Mouse (Mus musculus) c-Kit-positive CD71-negative TER-119-negative erythroid progenitor cells, embryonic 14.5 days (primary cell): Measurements from ENCODE around the gene Klk11.

Experiments used
- DNase-seq: peaks from one replicate; pipeline ENCODE4 v3.0.0-alpha.2; 2013; ENCODE audit warnings: low read depth

The Klk11 gene

DNA sequence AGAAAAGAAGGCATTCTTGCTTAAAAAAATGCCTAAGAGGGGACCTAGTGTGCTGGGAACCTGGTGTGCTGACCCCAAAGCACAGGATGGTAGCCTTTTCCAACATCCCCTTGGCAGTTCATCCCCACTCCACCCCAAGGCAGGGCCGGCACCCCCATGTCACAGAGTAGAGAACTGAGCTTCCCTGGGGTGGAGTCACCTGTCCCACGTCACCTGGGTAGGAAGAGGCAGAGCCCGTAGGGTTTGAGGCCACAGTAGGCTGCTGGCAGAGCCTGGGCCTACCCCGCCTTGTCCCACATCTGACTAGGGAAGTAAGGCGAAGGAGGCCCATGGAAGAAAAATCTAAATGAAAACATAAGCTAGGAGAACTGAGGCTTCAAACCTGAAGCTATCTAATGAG is at the start of gene Klk11:
Gene Klk11, plus strand, starts transcription at position 241 of the 400 bp plus-strand sequence.
- no peak for DNase-seq

- DNase-seq, result peak; percentile 8
Observed at GRCm38 (mm10) chr7:43747788-43748187, 26.6 kb upstream of the Klk11 start.

- no peak for DNase-seq
Observed at GRCm38 (mm10) chr7:43752806-43753205, 21.6 kb upstream of the Klk11 start.

DNA sequence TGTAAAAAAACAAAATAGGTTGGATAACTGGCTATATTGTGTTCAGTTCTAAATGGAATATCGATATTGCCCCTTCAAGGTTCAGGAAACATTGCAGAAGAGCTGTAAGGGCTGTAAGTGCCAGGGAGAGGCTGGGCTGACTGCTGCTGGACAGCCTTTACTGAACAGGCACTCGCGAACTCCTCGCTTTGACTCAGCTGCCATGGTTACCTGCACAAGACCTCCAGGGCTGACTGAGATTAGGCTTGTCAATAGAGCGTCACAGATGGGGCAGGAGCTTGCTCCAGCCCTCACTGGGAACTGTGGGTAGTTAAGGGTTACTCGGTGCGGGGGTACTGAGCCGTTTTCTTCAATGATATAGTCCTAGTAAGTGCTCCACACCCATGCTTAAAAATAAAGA is 7.9 kb upstream of the Klk11 start:
- no peak for DNase-seq

DNA sequence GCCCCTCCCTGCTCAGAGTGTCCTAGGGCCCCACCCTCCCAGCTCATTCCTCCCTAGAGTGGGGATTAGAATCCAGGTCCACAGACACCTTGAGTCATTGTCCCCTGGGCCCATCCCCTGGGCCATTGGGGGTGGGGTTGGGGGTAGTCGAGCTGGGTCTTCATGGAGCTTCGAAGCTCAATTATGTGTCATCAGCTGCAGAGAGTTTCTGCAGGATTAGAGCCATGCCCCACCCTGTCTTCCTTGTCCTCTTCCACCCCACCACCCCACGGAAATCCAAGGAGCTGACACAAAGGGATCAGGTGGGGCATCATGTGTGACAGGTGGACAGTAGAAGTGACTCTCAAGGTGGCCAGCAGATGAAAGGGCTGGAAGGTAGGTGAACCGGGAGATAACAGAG is 5.8 kb upstream of the Klk11 start, which contains the start of gene Klk12:
Gene Klk12, plus strand, starts transcription at position 301 of the 400 bp plus-strand sequence.
- DNase-seq, result no peak

DNA sequence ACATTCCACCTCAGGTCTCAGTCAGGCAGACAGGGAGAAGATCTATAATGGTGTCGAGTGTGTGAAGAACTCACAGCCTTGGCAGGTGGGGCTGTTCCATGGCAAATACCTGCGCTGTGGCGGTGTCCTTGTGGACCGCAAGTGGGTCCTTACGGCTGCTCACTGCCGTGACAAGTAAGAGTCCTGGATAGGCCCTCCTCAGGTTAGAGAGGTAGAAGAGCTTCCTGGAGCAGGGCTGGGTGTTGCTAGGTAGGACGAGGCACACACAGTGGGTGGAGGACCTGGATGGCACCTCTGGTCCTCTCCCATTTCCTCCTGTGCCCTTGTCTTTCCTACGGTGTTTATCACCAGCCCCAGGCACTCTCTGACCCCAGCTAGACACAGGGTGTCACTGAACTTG is 4.8 kb upstream of the Klk11 start:
- no peak for DNase-seq

- DNase-seq, result no peak
Observed at GRCm38 (mm10) chr7:43770701-43771100, 3.7 kb upstream of the Klk11 start.

GRCm38 (mm10) chr7:43771916-43772315 is 2.5 kb upstream of the Klk11 start:
- no peak for DNase-seq

DNA sequence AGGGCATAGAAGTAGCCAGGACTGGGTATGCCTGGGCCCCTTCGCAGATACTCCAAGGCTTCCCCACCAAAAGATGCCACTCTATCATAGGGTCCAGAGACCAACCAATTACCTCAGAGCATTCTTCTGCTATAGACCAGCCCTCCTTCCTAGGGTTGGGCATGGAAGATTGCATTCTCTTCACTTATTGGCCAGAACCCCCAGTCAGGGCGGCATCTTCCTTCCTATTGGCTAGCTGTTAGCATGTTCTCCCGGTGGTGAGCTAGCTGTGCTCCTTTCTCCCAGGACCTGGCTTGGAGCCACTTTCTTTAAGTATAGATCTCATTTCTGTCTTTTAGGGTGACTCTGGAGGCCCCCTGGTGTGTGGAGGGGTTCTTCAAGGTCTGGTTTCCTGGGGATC is 1.5 kb upstream of the Klk11 start:
- DNase-seq, result no peak

- no peak for DNase-seq
Observed at GRCm38 (mm10) chr7:43774802-43775201, 398 bp downstream of the Klk11 start.

- no peak for DNase-seq
Observed at GRCm38 (mm10) chr7:43775311-43776057, 1.1 kb downstream of the Klk11 start.

DNA sequence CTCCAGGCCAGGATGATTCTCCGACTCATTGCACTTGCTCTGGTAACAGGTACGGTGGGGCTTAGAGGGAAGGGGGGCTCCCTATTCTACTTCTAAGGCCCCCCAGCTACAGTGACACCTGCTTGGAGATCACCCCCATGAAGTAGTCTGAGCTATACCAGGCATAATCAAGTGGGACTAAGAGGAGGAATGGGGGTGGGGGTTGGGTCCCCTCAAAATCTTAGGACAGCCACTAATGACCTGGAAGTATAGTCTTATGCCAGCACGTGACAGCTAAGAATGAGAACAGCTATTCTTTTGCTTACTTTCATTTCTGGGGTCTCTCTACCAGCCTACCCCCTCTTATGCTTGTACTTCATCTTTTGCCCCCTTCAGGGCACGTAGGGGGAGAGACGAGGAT is 2.1 kb downstream of the Klk11 start:
- no peak for DNase-seq

DNA sequence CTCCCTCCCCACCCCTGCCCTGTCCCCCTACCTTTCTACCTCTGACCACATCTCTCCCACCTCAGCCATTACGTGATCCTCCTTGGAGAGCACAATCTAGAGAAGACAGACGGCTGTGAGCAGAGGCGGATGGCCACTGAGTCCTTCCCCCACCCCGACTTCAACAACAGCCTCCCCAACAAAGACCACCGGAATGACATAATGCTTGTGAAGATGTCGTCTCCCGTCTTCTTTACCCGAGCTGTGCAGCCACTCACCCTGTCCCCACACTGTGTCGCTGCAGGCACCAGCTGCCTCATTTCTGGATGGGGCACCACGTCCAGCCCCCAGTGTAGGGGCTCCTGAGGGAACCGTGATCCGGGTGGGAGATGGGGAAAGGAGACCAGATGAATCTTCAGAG is 3.0 kb downstream of the Klk11 start:
- no peak for DNase-seq

- no peak for DNase-seq
Observed at GRCm38 (mm10) chr7:43778176-43778970, 4.0 kb downstream of the Klk11 start.

DNA sequence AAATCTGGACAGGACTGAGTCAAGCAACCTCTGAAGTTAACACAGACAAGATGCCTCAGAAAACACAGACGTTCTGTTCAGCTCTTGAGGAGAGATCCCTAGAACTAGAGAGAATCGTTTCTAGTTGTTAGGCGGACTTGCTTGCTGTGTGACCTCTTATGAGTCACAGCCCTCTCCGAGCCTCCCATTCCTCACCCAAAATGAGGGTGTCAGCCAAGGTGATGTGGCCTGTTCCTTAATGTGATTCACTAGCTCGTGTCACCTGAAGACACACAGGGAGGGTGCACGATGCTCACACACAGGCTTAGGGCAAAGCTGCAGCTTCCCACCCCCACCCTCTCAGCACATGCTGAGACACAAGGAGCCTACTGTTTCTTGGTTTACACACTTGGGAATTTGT is 5.8 kb downstream of the Klk11 start:
- no peak for DNase-seq

- no peak for DNase-seq
Observed at GRCm38 (mm10) chr7:43780746-43781145, 6.3 kb downstream of the Klk11 start, which contains the start of gene Klk10. Klk10 (plus strand) TSS chr7:43781035.

- DNase-seq, result no peak
Observed at GRCm38 (mm10) chr7:43781541-43781940, 7.1 kb downstream of the Klk11 start.

DNA sequence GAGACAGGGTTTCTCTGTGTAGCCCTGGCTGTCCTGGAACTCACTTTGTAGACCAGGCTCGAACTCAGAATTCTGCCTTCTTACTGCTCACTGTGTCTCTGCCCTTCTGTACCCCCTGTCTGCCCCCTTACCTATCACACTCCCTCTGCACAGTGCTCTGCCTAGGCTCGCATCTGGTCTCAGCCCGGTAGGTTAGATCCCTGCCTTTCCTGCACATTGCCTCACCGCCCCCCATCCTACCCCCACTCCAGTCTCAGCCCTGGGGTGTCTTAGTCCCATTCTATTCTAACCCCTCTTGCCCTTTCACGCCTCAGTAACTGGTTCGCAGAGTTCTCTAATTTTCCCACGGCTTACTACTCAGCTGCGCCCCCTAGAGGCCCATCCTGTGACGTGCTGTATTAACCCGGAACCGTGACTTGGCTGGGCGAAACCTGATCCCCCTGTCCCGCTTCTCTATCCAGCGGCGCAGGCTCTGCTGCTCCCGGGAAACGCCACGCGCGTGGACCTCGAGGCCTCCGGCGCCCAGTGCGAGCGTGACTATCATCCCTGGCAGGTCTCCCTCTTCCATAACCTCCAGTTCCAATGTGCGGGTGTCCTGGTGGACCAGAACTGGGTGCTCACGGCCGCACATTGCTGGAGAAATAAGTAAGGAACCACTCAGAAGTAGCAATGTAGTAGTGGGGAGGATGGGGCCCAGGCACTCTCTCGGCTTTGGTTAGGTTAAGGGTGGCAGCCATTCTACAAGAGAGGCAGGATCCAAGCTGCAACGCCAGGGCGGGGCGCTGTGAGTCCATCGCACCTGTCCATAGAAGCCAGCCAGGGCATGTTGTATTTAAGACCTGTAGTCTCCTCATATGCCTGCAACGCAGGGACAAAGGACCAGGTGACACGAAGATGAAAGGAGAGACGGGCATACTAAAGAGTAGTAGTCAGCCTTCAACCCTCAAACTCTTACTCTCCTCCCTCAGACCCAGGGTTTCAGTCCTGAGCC is 8.2 kb downstream of the Klk11 start:
- DNase-seq, result peak; percentile 78

DNA sequence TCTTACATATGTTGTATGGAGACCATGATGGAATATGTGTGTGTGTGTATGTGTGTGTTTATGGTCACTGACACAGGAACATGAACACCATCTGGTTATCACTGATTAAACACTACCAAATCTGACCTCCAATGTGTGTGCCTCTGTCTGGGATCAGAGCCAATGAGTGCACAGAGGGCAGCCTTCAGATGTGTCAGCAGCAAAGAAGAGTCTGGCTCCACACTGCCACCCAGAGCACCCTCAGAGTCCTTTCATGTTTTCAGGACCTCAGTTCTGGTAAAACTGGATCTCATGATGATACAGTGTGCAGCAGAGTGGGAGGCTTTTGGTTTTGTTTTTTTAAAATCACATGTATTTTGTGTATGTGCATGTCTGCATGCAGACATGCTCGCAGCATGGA is 10.9 kb downstream of the Klk11 start:
- DNase-seq, result no peak

- DNase-seq, result no peak
Observed at GRCm38 (mm10) chr7:43788096-43788495, 13.7 kb downstream of the Klk11 start.

GRCm38 (mm10) chr7:43789295-43789694 is 14.9 kb downstream of the Klk11 start:
- no peak for DNase-seq

DNA sequence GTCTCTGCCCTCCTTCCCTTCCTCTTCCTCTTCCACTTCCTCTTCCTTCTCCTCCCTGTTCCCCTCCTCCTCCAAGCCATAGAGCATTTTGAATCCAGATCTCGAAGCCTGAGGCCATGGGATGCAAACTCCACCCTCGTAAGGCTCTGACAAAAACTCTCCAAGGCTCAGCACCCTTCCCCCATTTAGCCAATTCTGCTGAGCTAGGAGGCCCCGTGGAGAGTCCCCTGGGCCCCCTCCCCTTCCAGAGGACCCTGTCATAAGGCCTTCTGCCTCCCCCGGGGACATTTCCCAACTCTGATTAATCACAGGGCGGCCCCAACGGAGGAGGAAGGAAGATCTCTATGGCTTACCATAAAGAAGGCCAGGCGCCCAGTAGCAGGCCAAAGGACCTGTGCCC is 17.2 kb downstream of the Klk11 start, which contains the start of gene Klk9:
Gene Klk9, plus strand, starts transcription at position 301 of the 400 bp plus-strand sequence.
- no peak for DNase-seq
